Mouse (Mus musculus): ENCODE measurements around the gene Hoxb5. TPM values are rescaled to one million over a fixed set of nuclear protein-coding genes. Genes with fewer than 3 reads are reported as not detected.

Gene Hoxb5
- total RNA-seq, 2 experiments from 2014 or later: 16.1 to 27.0 TPM

DNA sequence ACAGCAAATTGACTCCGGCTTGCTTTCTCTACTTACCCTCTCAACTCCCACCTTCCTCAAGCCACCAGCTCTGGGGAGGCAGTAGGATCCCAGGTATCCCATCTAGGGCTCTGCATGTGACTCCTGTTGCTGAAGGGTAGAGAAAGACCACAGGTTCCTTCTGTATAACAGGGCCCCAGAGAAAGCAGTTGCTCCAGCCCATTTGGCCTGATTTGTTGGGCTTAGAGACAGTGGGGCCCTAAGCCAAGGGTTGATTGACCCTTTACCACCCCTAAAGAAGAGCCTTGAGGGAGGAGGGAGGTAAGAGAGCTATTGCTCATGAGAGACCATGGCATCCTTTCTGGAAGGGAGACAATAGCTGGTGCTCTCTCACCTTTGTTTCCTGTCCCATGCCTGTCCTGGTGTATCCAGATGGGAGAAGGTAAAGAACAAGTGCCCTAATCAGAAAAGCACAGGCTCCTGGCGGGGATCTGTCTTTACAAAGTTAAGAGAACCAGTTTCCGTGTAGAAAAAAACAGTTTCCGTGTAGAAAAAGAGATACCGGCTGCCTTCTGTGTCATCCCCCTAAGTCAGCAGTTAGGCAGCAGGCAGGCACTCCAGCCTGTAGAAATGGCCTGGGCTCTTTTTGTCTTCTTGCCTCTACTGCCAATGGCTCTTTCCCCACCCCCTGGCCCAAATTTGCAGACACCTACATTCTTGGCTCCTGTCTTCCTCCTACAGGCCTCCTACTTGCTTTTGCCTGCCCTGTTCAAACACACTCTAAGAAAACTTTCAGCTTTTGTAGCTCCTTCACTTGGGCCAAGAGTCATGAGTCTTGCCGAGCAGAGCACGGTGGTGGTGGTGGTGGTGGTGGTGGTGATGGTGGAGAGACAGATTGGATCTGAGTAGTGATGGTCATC, 36.1 kb downstream of the Hoxb5 start:
- DNase-seq: peak in 1 of 2 experiments; percentile 22

DNA sequence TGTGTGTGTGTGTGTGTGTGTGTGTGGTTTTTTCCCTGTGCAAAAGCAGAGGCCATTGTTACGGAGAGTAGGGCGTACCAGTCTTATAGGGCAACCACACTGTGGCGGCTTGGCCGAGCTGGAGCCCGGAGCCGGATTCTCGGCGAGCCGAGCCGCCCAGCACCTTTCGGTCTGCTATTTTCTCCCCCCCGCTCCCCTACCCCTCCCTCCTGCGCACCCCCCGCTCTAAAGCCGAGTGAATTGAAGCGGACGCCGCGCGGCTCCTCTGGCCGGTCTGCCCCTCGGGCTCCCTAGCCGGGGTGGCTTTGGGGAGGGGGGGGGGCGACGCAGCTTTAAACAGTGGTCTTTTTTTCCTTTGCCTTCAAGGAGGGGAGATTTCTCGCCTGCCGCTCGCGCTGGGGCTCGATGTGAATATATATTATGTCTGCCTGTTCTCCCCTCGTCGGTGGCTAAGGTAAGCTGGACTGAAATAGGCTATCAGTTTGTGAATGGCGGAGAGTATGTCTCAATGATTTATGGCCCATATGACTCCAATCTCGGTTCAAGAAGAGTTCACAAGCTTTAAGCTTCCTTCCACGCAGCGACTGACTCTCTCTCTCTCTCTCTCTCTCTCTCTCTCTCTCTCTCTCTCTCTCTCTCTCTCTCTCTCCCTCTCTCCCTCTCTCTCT, 37.7 kb downstream of the Hoxb5 start:
- DNase-seq: peak in 1 of 2 experiments; percentile 73

DNA sequence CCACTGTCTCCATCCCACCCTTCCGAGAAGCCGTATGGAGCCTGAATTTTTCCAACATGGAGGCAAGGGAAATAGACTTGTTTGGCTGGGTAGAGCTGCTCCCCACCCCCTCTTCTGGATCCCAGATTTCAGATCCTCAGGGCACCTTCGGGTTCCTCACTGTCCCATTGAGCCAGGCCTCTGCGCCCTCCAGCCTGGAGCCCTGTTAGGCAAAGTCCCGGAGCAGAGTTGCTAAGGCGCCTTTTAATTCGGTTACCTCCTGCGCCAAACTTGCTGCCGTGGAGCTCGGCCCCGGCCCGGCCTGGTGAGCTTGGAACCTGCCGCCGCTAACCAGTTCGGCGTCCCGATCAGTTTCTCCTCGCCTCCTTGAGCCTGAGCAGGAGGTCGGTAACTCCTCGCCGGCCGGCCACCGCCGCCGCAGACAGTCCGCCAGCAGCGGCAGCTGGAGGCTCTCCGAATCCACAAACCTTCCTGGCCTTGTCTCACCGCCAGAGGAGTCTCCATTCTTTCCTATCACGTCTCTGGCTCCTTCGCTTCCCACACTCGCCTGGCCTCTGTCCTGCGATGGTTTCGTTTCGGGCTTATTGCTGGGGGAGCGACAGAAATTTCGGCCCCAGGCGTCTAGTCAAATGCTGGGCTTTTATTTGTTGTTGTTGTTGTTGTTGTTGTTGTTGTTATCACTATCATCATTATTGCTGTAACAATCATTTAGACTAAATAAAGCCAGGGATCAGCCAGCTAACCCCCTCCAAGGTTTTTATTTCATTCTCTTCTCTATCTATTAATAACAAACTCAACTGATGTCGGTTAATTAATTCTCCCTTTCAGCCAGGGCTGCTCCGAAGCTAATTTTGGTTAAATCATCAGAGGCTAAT, 38.8 kb downstream of the Hoxb5 start:
- DNase-seq: peak; percentile 57 to 64

DNA sequence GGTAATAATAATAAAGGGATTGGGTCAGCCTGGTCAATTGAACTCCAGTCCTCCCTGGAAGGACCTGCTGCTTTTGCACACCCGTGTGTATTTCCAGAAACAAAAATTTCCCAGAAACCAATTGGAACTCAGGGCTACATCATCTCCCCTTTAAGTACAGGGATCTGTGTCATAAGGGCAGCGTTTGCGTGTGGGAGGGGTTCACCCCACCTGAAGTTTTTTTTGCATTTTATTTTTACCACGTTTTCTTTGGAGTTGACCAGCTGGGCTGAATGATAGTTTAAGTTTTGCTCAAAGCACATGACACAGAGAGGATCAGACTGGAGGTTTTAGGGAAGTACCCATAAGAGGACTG, 39.4 kb downstream of the Hoxb5 start:
- peak; percentile 2 to 17 for DNase-seq

DNA sequence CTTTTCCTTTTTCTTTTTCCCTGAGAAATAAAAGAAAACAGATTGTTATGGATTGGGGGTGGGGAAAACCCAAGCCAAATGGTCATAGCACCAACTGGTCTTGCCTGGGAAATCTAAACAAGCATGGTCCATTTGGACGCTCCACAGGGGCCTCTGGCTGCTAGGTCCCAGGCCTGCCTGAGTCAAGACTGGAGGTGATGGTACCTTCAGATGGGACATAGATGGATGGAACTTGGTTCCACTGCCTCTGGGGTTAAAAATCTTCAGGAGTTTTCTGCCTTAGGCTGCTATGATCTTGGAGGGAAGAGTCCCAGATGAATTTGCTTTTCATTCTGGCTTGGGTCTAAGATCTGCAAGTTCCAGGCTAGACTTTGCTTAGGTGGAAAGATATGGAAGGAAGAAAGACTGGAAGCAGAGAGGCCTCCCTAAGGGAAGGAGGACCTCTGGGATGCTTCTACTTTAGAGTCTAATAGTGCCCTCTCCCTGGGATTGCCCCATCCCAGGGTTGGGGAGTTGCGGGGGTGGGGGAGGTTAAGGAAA, 40.1 kb downstream of the Hoxb5 start:
- peak; percentile 22 to 28 for DNase-seq

DNA sequence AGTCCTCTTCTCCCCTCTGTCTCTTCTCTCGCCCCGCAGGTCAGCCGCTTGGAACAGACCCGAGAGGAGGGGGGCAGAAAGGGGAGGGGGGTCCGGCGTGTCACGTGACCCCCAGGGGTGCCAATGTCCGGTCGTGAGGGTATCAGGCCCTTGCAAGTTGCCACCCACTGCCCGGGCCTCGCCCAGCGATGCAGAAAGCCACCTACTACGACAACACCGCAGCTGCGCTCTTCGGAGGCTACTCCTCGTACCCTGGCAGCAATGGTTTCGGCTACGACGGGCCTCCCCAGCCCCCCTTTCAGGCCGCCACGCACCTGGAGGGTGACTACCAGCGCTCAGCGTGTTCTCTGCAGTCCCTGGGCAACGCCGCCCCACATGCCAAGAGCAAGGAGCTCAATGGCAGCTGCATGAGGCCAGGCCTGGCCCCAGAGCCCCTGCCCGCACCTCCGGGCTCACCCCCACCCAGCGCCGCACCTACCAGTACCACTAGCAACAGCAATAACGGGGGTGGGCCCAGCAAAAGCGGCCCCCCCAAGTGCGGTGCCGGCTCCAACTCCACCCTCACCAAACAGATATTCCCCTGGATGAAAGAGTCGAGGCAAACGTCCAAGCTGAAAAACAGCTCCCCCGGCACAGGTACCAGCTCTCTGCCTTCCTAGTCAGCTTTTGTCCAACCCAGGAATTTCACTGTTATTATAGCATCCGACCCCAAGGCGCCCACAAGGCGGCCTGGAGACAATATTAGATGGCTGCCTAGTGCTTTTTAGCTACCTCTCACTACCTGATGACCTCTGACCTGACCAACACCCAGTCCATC, 41.1 kb downstream of the Hoxb5 start:
- peak; percentile 51 to 65 for DNase-seq

DNA sequence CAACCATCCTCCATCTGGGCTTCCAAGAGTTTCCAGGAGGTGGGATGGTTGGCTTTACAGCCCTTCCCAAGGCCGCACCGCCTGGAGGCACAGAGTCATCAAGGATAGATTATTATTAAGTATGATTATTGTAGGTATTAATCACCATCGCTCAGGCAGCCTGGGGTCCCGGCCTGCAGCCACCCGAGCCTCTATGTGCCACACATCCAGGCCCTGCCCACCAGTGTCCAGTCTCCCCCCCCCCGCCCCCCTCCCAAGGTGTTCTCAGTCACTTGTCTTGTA, 41.7 kb downstream of the Hoxb5 start:
- peak; percentile 42 to 43 for DNase-seq

DNA sequence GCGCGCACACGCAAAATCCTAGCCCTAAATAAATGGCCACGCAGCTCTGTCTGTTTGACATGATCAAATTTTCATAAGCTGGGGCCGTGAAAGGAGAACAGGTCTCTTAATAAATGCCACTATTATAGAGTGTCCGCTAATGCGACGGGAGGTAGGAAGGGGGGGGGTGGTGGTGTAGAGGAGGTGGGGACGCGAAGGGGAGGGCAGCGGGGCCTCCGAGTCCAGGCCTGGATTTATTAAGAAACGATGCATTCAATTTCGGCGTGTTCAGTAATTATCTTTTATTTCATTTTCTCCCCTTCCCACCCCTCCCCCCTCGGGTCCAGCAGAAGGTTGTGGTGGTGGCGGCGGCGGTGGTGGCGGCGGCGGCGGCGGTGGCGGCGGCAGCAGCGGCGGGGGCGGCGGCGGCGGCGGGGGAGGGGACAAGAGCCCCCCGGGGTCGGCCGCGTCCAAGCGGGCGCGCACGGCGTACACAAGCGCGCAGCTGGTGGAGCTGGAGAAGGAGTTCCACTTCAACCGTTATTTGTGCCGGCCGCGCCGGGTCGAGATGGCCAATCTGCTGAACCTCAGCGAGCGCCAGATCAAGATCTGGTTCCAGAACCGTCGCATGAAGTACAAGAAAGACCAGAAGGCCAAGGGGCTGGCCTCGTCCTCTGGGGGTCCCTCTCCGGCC, 42.2 kb downstream of the Hoxb5 start:
- peak; percentile 47 to 51 for DNase-seq

DNA sequence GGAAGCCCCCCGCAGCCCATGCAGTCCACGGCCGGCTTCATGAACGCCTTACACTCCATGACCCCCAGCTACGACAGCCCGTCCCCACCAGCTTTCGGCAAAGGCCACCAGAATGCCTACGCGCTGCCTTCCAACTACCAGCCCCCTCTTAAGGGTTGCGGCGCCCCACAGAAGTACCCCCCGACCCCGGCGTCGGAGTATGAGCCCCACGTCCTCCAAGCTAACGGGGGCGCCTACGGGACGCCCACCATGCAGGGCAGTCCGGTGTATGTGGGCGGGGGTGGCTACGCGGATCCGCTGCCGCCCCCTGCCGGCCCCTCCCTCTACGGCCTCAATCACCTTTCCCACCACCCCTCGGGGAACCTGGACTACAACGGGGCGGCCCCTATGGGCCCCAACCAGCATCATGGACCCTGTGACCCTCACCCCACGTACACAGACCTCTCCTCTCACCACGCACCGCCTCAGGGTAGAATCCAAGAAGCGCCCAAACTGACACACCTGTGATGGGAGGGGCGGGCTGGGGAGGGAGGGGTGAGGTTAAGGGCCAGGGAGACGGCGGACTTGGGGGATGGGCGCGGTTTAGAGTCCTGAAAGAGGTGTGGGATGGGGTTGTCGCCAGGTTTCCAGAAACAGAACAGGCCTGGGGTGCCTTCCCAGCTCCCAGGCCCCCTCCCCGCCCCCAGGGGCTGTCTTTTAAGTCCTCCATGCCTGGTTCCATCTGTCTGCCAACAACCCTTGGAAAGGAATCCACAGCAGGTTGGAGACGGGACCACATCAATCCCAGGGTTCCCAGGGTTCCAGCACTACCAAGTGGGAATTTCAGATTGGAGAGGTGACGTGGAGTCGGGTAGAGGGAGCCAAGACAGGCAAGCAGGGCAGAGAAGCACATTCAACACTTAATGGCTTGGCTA, 43.0 kb downstream of the Hoxb5 start:
- peak; percentile 33 to 52 for DNase-seq

DNA sequence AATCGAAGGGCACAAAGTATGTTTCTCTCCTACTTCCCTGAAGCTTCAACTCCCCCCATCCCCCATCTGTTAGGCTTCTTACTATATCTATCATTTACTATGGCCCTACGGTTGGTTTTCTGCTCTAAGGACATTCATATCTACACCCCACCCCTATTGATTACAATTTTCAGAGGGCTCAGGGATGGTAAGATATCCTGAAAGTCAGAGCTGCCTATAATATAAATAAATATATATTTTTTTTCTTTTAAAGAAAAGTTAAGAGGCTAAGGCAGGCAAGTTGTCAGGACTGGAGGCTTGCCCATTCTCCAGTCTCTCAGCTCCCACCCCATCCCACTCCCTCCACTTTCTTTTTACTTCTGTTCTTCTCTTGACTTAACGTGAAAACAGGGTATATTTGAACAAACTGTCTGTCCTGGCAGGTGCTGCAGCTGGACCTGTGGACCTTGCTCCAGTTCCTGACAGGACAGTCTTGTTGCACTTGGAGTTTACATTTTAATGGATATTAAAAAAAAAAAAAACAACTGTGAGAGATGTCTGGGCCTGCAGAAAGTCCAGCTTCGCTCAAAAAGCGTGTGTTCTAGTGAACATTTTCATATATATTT, 43.9 kb downstream of the Hoxb5 start:
- DNase-seq: no peak

DNA sequence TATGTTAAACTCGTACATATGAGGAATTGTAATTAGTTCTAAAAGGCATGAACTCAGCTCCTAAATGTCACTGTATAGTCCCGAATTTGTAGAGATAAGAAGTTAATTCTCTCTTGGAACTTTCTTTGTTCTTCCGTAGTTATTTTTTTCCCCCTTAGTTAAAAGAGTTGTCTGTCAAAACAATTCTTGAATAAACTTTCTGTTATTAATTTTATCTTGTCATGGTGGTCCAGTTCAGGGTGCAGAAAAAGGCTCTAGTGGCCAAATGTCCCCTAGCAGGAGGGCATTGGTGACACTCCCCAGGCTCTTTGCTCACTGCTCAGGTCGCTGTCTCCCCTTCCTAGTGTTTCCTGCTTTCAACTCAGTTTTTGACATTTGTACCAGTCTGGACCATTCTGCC, 44.6 kb downstream of the Hoxb5 start:
- DNase-seq: peak in 1 of 2 experiments; percentile 12

DNA sequence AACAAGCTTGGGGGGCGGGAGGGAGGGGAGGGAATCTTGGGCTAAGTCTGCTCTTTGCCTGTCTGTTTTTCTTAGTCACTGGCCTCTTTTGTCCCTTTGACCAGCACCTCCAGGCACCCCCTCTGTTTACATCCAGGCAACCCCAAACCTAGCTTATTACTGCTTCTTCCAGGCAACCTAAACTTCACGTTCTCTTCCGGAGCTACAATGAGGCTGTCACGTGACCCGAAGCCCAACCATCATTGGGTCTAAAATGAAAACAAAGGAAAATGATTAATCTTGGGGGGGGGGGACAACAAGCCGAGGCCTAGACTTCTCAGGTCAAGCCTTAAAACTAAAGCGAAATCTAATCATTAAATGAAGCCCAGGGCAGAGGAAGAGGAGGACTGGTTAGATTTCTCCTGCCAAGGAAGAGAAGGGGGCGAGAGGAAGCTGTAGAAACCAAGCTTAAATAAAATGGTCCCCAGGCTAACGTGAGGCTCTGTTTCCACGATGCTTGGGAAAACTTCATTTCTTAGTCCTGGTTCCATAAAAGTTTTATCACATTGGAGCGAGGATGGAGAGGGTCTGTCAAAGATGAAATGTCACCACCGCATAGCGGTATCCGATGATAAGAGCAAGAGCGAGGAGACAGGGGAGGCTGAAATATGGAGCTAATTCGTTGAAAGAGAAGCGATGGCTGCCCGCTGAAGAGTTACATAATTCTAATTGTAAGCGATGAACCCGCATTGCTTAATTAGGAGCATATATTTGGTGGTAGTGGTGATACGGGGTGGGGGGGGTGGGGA, 45.2 kb downstream of the Hoxb5 start:
- peak; percentile 68 to 73 for DNase-seq

DNA sequence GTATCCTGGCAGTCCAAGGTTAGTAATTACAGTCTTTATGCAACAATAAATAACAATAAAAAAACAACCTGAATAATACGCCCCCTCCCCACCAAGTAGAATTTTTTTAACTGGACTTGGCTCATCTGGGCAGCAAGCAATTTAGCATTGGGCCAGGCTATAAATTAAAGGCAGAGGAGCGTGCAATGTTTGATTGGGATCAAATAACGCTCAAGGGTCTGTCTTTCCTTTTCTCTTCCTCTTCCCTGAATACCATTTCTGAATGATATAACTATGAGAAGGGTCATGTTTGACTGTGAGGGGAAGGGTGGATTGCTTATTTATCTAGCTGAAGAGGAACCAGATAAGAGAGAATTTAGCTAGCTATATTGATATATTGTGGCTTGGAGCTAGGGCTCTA, 45.9 kb downstream of the Hoxb5 start:
- DNase-seq: no peak

DNA sequence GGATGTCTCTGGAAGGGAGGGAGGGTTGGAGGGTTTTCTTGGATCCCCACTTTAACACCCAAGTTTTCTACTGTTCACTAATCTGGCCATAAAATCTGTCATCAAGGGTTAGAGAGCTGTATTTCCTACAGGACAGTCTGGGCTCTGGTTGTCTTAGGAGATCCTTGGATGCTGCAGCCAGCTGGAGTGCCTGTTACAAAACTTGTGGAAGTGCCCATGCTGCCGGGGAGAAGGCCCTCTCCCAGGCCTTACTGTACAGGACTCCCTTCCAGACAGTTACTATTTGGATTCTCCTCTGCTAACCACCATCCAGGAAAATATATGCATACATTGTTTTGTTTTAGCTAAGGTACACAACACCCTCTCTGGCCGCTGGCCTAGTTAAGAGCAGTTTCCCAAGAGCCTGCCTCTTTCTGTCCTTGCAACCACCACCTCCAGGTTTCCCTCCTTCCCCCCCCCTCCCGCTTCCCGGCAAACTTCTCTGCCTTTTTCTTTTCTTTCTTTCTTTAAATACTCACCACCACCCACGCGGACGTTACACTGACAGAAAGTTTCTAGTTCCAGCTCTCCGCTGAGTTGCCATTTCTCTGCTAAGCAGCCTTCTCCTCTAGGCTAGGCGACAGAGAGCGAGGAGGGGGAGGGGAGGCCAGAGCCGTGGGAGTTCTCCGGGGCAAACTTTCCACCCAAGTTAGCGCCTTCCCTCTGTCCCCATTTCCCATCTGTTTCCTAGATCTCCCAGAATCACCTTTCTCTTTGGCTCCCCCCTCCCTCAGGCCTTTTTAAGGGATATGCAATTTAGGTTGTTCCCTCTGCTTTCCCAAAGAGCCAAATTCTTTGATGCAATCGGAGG, 46.6 kb downstream of the Hoxb5 start:
- peak; percentile 60 to 80 for DNase-seq

DNA sequence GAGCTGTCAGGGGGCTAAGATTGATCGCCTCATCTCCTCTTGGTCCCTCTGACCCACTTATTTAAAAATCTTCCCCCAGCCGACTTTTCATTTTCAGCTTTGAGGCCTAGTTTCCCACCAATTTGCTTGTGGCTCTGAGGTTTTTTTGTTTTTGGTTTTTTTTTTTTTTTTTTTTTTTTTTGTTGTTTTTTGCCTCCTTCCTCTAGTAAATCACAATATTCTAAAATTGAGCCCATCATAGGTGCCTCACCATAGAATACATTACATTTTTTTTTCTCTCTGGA, 47.1 kb downstream of the Hoxb5 start, which contains the start of gene Hoxb2:
Gene Hoxb2, plus strand, starts transcription at position 185 of the 284 bp plus-strand sequence.
- DNase-seq: no peak

DNA sequence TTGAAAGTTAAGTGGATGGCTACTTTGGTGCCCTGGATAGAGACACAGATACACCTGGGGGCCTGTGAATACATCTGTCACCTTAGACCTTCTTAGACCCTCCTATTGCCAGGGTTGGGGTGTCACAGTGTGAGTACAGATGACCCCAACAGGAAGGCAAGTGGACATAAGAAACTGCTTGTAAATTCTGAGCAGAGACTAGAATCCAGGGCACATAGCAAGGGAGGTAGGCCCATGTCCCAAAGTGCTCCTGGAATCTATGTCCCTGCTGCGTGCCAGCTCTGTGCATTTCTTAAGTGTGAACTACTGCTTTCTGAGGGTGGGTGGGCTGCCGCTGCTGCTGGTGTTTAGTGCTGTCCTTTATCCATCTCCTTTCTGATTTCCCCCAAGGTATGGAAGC, 47.7 kb downstream of the Hoxb5 start:
- DNase-seq: peak in 1 of 2 experiments; percentile 8

DNA sequence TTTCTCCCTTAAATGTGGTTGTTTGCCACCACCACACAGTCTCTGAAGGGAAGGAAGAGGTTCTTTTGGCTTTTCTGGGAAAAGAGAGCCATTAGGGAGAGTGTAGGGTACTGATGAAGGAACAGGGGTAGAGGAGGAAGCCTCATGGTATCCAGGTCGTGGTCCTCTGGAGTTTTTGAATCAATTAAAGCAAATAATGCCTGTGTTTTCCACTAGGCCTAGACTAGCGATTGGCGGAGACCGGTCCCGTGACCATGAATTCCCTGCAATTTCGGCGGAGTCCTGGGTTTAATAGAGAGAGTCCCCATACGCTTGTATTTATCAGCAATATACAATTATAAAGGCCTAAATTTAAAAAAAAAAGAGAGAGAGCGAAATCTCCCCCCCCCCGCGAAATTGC, 48.2 kb downstream of the Hoxb5 start:
- DNase-seq: peak; percentile 65 to 69

DNA sequence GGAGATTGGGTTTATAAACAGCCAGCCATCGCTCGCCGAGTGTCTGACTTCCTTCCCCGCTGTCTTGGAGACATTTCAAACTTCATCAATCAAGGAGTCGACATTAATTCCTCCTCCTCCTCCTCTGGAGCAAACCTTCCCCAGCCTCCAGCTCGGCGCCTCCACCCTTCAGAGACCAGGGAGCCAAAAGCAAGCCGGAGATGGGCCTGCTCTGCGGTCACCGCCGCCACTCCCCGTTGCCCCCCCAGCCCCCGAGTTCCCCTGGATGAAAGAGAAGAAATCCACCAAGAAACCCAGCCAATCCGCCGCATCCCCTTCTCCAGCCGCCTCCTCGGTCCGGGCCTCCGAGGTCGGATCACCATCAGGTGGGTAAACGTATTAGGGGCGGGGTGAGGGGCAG, 48.7 kb downstream of the Hoxb5 start:
- DNase-seq: peak; percentile 77 to 79
